Mouse (Mus musculus) T-helper 17 cell (primary cell): ENCODE data around the gene Nr0b2.

ENCODE experiments used
- in situ Hi-C, 2 experiments: fragments of 300-600 bp; cut with MboI, MseI; formaldehyde crosslinking; loops; 1 replicate in 1 of 2; 2 replicates in 1 of 2; pipeline ENCODE4 v1.15.1; 2025; ENCODE audit warnings: high pct_unique_total_duplicates in 2 of 2

Gene Nr0b2

GRCm38 (mm10) chr4:133561622-133562021 is 8.4 kb downstream of the Nr0b2 start:
- in situ Hi-C loops: no loop called here

- in situ Hi-C loops: no loop called here
These were observed 10.0 kb downstream of the Nr0b2 start for GRCm38 (mm10) chr4:133563123-133563571.

GRCm38 (mm10) chr4:133567251-133567650 is 14.1 kb downstream of the Nr0b2 start:
- in situ Hi-C loops: no loop called here

GRCm38 (mm10) chr4:133569291-133570065 is 16.3 kb downstream of the Nr0b2 start:
- in situ Hi-C loops: no loop called here

- in situ Hi-C loops: no loop called here
These were observed 16.9 kb downstream of the Nr0b2 start for GRCm38 (mm10) chr4:133570066-133570466.

GRCm38 (mm10) chr4:133574070-133574842 is 21.1 kb downstream of the Nr0b2 start, which contains the start of gene Gpatch3:
TSS of gene Gpatch3 (plus strand) at chr4:133574745.
- in situ Hi-C loops: no loop called here

- in situ Hi-C loops: no loop called here
These were observed 21.6 kb downstream of the Nr0b2 start for GRCm38 (mm10) chr4:133574843-133575202.

- in situ Hi-C loops: no loop called here
These were observed 24.8 kb downstream of the Nr0b2 start for GRCm38 (mm10) chr4:133577983-133578382.

- in situ Hi-C loops: no loop called here
These were observed 30.5 kb downstream of the Nr0b2 start for GRCm38 (mm10) chr4:133583690-133584058.

GRCm38 (mm10) chr4:133584059-133584951 is 31.1 kb downstream of the Nr0b2 start, which contains the start of gene Gpn2:
TSS of gene Gpn2 (plus strand) at chr4:133584362.
- in situ Hi-C loops: no loop called here

- in situ Hi-C loops: loop anchor here (5.0 to 10.0 kb wide), 2 partner anchors 52 to 240 kb away; no protein-coding TSS in a partner anchor
These were observed 39.4 kb downstream of the Nr0b2 start for GRCm38 (mm10) chr4:133592570-133592969.

- in situ Hi-C loops: loop anchor here (10.0 kb wide), 1 partner anchor 49 kb away; no protein-coding TSS in a partner anchor
These were observed 42.4 kb downstream of the Nr0b2 start for GRCm38 (mm10) chr4:133595538-133595937.

GRCm38 (mm10) chr4:133596084-133596483 is 42.9 kb downstream of the Nr0b2 start:
- in situ Hi-C loops: loop anchor here (10.0 kb wide), 1 partner anchor 49 kb away; no protein-coding TSS in a partner anchor

GRCm38 (mm10) chr4:133598616-133599015 is 45.4 kb downstream of the Nr0b2 start:
- in situ Hi-C loops: loop anchor here (10.0 kb wide), 1 partner anchor 46 kb away; no protein-coding TSS in a partner anchor

GRCm38 (mm10) chr4:133599116-133599515 is 45.9 kb downstream of the Nr0b2 start:
- in situ Hi-C loops: loop anchor here (10.0 kb wide), 1 partner anchor 46 kb away; no protein-coding TSS in a partner anchor

- in situ Hi-C loops: loop anchor here (10.0 kb wide), 1 partner anchor 45 kb away; no protein-coding TSS in a partner anchor
These were observed 46.4 kb downstream of the Nr0b2 start for GRCm38 (mm10) chr4:133599571-133600073.

- in situ Hi-C loops: no loop called here
These were observed 47.1 kb downstream of the Nr0b2 start for GRCm38 (mm10) chr4:133600306-133600705.

- in situ Hi-C loops: no loop called here
These were observed 48.6 kb downstream of the Nr0b2 start, which contains the start of gene Sfn for GRCm38 (mm10) chr4:133601721-133602218. TSS of gene Sfn (minus strand) at chr4:133602168.

GRCm38 (mm10) chr4:133603056-133603455 is 49.9 kb downstream of the Nr0b2 start:
- in situ Hi-C loops: no loop called here

GRCm38 (mm10) chr4:133604175-133604574 is 51.0 kb downstream of the Nr0b2 start:
- in situ Hi-C loops: no loop called here

- in situ Hi-C loops: no loop called here
These were observed 51.7 kb downstream of the Nr0b2 start for GRCm38 (mm10) chr4:133604856-133605255.
